Mouse (Mus musculus) forebrain, embryonic 15.5 days (tissue): ENCODE results near the gene Bdkrb2. TPM values are rescaled to one million over a fixed set of nuclear protein-coding genes. Genes with fewer than 3 reads are reported as not detected.

Experiments
- ATAC-seq: fragments of 200-750 bp; cut with Nextera tagmentation; replicated peaks from 2 replicates; pipeline ENCODE4 v1.8.0; 2017; ENCODE audit warnings: mild to moderate bottlenecking, moderate TSS enrichment, moderate library complexity
- H3K27ac ChIP-seq: fragments of 300-500 bp; sonication (generic); replicated peaks from 2 replicates; pipeline ENCODE4 v1.5.1; 2015; ENCODE audit warnings: mild to moderate bottlenecking, inconsistent platforms
- H3K27me3 ChIP-seq: fragments of 300-500 bp; sonication (generic); 2 replicates; pipeline ENCODE4 v1.6.1; 2015; ENCODE audit warnings: inconsistent platforms
- H3K36me3 ChIP-seq: fragments of 300-500 bp; sonication (generic); 2 replicates; pipeline ENCODE4 v1.6.1; 2015; ENCODE audit warnings: mild to moderate bottlenecking, inconsistent platforms
- H3K4me1 ChIP-seq: fragments of 300-500 bp; sonication (generic); 2 replicates; pipeline ENCODE4 v1.6.1; 2015; ENCODE audit warnings: inconsistent platforms
- H3K4me2 ChIP-seq: fragments of 300-500 bp; sonication (generic); replicated peaks from 2 replicates; pipeline ENCODE4 v1.6.1; 2015; ENCODE audit warnings: mild to moderate bottlenecking, inconsistent platforms
- H3K4me3 ChIP-seq: fragments of 300-500 bp; sonication (generic); 2 replicates; pipeline ENCODE4 v1.5.1; 2015; ENCODE audit warnings: mild to moderate bottlenecking, inconsistent platforms
- H3K9ac ChIP-seq: fragments of 300-500 bp; sonication (generic); replicated peaks from 2 replicates; pipeline ENCODE4 v1.6.1; 2015; ENCODE audit warnings: mild to moderate bottlenecking, inconsistent platforms
- H3K9me3 ChIP-seq: fragments of 300-500 bp; sonication (generic); 2 replicates; pipeline ENCODE4 v1.6.1; 2016; ENCODE audit warnings: inconsistent platforms
- WGBS: fragments of 180-500 bp; shearing (Covaris S2); methylation state at CpG from one replicate; pipeline ENCODE4 v1.1.7; 2015; ENCODE audit warnings: mixed read lengths; 5-methylcytosine and 5-hydroxymethylcytosine counted together
- polyA plus RNA-seq: library from polyadenylated mRNA; unstranded; fragments of >200 nt; fragmentation: Nextera tagmentation; extraction: Ambion mirVana; gene quantifications from 2 replicates; pipeline ENCODE4 v1.2.1, GENCODE M21; 2015

Gene Bdkrb2
- 0.38 and 0.64 TPM in 2 replicates for polyA plus RNA-seq

DNA sequence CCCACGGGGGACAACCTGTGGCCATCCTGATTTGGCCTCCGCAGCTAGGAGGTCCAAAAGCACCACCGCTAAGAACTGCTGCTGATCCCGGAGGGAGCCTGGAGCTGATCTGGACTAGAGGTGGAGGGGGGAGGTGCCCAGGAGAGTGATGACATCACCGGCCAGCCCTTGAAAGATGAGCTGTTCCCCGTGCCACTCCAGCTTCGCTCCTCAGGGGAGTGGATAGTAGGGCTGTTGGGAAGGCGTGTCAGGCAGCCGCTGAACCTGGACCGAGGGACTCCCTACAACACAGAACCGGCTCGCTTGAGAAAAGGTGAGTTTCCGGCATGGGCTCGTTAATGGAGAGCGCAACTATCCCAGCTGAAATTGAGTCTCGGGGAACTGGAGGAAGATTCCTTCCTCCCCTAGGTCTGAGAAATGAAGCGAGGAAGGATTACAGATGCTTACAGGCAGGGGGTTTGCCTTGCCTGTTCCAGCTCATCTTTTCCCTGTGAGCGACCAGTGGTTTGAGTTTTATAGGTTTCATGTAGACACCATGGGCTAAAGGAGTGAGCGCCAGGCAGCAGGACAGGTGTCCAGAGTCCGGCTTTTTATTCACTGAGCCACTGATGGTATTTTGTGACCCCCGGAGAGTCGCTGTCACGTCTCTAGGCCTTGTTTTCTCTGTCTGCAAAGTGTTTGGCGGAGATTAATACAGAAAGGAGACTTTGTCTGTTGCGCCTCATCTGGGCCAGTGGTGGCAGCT, at the start of gene Bdkrb2:
Bdkrb2 (plus strand) TSS at position 291 of the 745 bp plus-strand sequence.
- no peaks in the 10 kb centered on the region for H3K9me3 ChIP-seq
- peaks cover 16% of the 10 kb centered on the region for H3K4me1 ChIP-seq
- peak within 1 kb of the TSS; percentile 44 for H3K4me2 ChIP-seq
- WGBS: 2% methylated on average over 25 of the region's 25 CpGs
- peak within 1 kb of the TSS; percentile 3; the same call in 1 of the 2 replicates for H3K9ac ChIP-seq
- H3K36me3 ChIP-seq: no peaks in the 10 kb centered on the region
- peak within 1 kb of the TSS; percentile 25 for H3K4me3 ChIP-seq
- no peak within 1 kb of the TSS for H3K27ac ChIP-seq
- no peak for ATAC-seq
- H3K27me3 ChIP-seq: peaks cover 17% of the 10 kb centered on the region

DNA sequence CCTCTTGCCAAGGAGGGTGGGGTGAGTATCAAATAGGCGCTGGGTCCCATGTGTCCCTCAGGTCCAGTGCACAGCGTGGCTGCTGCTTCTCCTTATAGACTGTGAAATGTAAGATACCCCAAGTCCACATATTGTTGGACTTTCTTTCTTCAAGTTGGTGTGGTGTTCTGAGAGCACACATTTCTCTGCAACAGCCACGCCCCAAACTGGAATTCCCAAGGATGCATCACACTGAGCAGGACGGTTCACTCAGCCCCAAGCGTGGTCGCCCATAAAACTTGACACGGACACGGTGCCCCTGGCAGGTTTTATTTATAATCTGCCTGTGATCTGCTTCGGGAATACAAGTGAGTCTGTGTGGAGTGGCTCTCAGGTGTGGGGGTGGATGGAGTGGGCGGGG, 48.9 kb upstream of the Bdkrb2 start:
- Histone ChIP-seq H3K36me3 (no peaks in the 10 kb centered on the region), H3K4me1 (no peaks in the 10 kb centered on the region), H3K4me2 (no peak overlapping the region), H3K9ac (no peak overlapping the region), H3K27ac (no peak overlapping the region), H3K27me3 (no peaks in the 10 kb centered on the region), H3K4me3 (no peak overlapping the region), H3K9me3 (no peaks in the 10 kb centered on the region)
- no peak for ATAC-seq
- WGBS: 91% methylated on average over 10 of the region's 10 CpGs

DNA sequence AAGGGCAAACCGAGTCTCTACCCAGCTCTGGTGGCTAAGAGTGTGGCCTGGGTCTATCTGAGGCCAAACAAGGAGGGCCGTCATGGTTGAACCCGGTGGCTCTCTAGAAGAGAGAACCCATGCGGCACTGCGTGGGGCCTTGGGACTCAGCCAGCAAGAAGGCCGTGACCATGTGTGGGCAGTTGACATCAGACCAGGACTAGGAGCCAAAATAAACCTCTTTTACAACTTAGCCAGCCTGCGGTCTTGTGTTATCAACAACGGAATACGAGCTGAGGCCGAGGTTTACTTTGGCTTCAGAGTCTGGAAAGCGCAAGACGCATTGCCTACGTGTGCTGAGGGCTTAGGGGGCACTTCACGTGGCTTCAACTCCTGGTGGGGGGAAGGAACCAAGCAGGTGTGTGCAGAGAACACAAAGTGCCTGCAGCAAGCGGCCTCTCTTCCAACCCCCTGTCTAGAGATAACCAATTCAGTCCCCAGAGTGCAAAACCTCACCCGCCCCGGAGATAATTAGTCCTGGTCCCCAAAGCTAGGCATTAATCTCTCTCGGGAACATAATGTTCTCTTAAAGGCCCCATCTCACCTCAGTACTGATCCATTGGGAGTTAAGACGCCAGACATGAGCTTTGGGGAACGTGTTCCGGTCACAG, 45.9 kb upstream of the Bdkrb2 start:
- Histone ChIP-seq H3K9ac (no peak overlapping the region), H3K27ac (no peak overlapping the region)
- WGBS: 87% methylated on average over 21 of the region's 21 CpGs

DNA sequence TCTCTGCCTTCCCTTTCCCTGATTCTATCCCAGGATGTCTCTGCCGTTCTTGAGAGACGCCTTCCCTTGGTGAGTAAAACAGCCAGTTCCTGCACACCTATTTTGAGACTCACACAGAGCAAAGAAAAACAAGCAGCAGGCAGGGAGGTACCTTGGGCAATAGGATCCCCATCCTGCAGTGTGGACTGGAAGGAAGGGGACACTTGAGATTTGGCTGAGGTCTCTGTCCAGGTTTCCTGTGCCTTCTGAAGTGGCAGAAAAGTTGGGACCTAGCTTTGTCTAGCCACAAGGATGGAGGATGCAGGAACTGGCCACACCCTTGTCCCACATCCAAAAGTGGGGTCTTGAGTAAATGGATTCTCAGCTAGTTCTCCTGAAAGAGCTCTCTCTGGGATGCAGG, 43.2 kb upstream of the Bdkrb2 start:
- WGBS: 86% methylated on average over 2 of the region's 2 CpGs
- Histone ChIP-seq H3K9ac (no peak overlapping the region), H3K27me3 (no peaks in the 10 kb centered on the region), H3K9me3 (no peaks in the 10 kb centered on the region), H3K36me3 (no peaks in the 10 kb centered on the region), H3K4me2 (no peak overlapping the region), H3K4me3 (no peak overlapping the region), H3K4me1 (0 out of 2 replicates have a peak, but pooled peaks cover 2% of the 10 kb centered on the region), H3K27ac (no peak overlapping the region)
- no peak for ATAC-seq

More for the DNA sequence above, 45.9 kb upstream of the Bdkrb2 start:
- Histone ChIP-seq H3K9me3 (no peaks in the 10 kb centered on the region), H3K36me3 (no peaks in the 10 kb centered on the region), H3K4me3 (no peak overlapping the region), H3K27me3 (no peaks in the 10 kb centered on the region), H3K4me1 (0 out of 2 replicates have a peak, but pooled peaks cover 2% of the 10 kb centered on the region), H3K4me2 (no peak overlapping the region)
- no peak for ATAC-seq

DNA sequence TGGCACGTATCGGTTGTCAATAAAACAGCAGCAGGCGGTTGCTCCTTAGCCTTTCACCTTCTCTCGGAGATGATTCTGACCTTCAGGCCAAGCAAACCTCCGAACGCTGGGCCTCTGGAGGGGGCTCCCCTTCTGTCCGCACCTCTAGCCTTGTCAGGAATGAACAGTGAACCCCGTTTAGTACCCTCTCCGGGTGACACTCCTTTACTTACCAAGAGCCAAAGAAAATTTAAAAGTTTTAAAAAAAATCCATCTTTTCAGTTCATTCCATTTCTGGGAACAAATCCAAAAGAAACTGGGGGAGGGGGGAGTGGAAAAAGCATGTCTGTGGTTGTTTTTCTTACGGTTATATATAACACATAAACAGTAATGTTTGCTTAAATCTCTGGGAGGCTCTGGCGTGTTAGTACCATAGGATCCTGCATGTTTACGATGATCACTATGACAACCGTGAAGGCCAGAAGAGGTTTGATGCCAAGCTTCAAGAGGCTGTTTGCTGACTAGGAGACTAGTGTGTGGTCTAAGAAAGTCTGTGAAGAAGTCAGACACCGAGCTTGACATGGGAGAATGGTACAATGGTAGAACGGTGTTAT, 41.8 kb upstream of the Bdkrb2 start:
- H3K4me2 ChIP-seq: no peak overlapping the region
- ATAC-seq: no peak
- no peak overlapping the region; the same call in 1 of the 2 replicates for H3K27ac ChIP-seq
- H3K4me3 ChIP-seq: no peak overlapping the region
- no peak overlapping the region for H3K9ac ChIP-seq
- no peaks in the 10 kb centered on the region for H3K36me3 ChIP-seq
- WGBS: 73% methylated on average over 15 of the region's 15 CpGs
- H3K9me3 ChIP-seq: no peaks in the 10 kb centered on the region
- H3K4me1 ChIP-seq: 0 out of 2 replicates have a peak, but pooled peaks cover 2% of the 10 kb centered on the region
- H3K27me3 ChIP-seq: no peaks in the 10 kb centered on the region

DNA sequence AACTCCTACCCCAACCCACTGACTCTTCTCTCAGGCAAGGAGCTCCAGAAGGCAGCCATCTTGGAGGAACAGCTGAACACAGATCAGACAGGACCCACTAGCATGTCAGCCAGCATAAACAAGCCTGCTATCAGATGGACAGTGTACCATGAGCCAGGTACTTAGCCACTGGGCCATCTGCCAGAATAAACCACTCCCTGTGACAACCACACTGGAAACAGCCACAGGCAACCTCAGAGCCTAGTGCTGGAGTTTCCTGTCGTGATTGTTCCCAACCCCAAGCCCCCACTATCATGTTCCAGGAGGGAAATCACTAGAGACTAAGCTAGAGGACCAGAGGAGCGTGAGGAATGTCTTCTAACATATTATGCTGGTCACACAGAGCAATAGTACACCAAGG, 39.3 kb upstream of the Bdkrb2 start:
- WGBS: 69% methylated on average over 2 of the region's 2 CpGs
- ATAC-seq: no peak
- H3K4me3 ChIP-seq: no peak overlapping the region
- H3K4me2 ChIP-seq: no peak overlapping the region
- H3K27me3 ChIP-seq: no peaks in the 10 kb centered on the region
- 0 out of 2 replicates have a peak, but pooled peaks cover 2% of the 10 kb centered on the region for H3K4me1 ChIP-seq
- no peaks in the 10 kb centered on the region for H3K36me3 ChIP-seq
- no peak overlapping the region for H3K9ac ChIP-seq
- H3K9me3 ChIP-seq: no peaks in the 10 kb centered on the region
- no peak overlapping the region for H3K27ac ChIP-seq

DNA sequence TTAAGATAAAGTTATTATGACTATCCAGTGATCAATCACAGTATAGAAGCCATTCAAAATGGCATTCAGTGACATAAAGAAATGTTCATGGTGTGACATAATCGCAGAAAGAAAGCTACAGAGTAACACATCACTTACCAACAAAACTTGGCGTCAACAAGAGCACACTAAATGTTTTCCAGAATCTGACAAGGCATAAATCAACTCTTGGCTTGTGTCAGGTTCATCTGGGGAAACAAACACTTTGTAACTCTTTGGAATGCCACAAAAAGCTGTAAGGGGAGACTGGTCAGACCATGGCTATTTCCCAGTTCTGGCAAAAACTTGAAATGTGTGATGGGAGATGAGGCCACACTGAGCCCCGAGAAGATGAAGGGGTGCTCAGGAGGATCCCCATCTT, 36.8 kb upstream of the Bdkrb2 start:
- no peak overlapping the region for H3K9ac ChIP-seq
- H3K27me3 ChIP-seq: no peaks in the 10 kb centered on the region
- no peaks in the 10 kb centered on the region for H3K36me3 ChIP-seq
- no peak for ATAC-seq
- H3K4me2 ChIP-seq: no peak overlapping the region
- 85% methylated on average over 3 of the region's 3 CpGs for WGBS
- no peak overlapping the region for H3K27ac ChIP-seq
- no peaks in the 10 kb centered on the region for H3K9me3 ChIP-seq
- no peaks in the 10 kb centered on the region for H3K4me1 ChIP-seq
- no peak overlapping the region for H3K4me3 ChIP-seq

DNA sequence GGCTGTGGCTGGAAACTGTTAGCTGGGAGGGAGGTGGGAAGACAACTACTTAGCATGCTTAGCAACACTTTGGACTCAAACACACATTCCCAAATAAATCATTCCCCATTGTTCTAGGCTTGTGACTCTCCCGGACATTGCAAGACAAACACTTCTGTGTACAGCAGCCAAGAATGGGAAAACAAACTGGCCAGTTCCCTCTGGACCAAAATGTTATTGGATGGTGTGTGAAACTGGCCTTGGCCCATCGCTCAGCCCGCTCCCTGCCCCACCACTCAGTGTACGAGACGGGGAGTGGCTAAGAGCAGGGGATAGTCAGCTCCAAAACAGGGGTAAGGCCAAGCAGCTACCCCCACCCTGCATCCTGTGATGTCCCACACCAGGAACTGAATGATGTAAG, 36.2 kb upstream of the Bdkrb2 start:
- Histone ChIP-seq H3K27ac (no peak overlapping the region), H3K4me3 (no peak overlapping the region), H3K4me2 (no peak overlapping the region), H3K9me3 (no peaks in the 10 kb centered on the region), H3K36me3 (no peaks in the 10 kb centered on the region), H3K27me3 (no peaks in the 10 kb centered on the region), H3K9ac (no peak overlapping the region), H3K4me1 (no peaks in the 10 kb centered on the region)
- 64% methylated on average over 5 of the region's 5 CpGs for WGBS
- ATAC-seq: no peak

DNA sequence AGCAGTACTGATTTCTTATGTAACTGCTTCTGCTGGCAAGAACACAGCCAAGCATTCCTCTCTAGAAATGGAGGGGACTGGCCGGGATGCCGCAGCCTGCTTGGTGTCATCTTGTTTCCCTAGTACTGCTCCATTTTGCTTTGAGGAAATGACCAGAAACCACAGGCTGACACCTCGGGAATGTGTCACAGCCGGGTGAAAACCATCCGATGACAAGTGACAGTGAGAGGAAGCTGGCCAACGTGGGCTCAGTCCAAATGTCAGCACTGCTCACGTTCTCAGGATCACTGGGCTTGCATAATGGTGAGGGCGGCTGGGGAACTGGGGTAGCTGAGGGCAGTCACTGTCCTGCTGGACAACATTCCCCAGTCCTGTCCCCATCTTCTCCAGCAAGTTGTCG, 33.5 kb upstream of the Bdkrb2 start:
- Histone ChIP-seq H3K4me1 (no peaks in the 10 kb centered on the region), H3K4me3 (no peak overlapping the region), H3K9me3 (no peaks in the 10 kb centered on the region)

DNA sequence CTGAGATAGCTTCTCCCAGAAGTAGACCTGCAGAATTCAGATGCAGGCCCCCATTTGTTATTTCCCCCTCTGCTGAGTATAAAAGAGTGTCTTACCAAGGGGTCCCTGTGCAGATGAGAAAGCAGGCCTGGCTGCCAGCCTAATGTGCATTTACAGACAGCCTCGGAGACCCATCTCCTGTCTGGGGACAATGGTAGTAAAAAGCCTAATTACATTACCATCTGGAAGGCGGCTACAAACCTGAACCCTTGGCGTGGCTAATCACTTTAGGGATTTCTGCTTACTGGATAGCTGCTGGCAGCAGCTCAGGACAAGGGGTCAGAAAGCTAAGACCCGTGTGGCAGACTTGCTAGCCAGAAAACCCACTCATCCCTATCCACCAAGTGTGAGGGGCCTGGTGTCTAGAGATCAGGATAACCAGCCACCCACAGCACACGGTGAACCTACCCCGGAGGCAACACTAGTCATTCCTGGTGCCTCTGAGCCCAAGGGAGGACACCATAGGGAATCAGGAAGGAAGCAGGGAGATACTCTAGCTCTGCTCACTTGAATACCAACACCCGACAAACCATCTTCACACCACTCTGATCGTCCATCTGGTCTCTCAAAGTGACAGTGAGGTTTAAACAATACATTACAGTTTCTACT, 31.2 kb upstream of the Bdkrb2 start:
- no peak overlapping the region for H3K4me2 ChIP-seq
- H3K27ac ChIP-seq: no peak overlapping the region
- no peaks in the 10 kb centered on the region for H3K9me3 ChIP-seq
- no peaks in the 10 kb centered on the region for H3K4me1 ChIP-seq
- no peak overlapping the region for H3K4me3 ChIP-seq
- H3K36me3 ChIP-seq: no peaks in the 10 kb centered on the region
- no peaks in the 10 kb centered on the region for H3K27me3 ChIP-seq
- WGBS: 49% methylated on average over 8 of the region's 8 CpGs
- H3K9ac ChIP-seq: no peak overlapping the region
- ATAC-seq: no peak

More for the DNA sequence above, 33.5 kb upstream of the Bdkrb2 start:
- Histone ChIP-seq H3K27me3 (no peaks in the 10 kb centered on the region), H3K9ac (no peak overlapping the region), H3K27ac (no peak overlapping the region), H3K4me2 (no peak overlapping the region), H3K36me3 (no peaks in the 10 kb centered on the region)
- 68% methylated on average over 9 of the region's 9 CpGs for WGBS
- ATAC-seq: no peak

DNA sequence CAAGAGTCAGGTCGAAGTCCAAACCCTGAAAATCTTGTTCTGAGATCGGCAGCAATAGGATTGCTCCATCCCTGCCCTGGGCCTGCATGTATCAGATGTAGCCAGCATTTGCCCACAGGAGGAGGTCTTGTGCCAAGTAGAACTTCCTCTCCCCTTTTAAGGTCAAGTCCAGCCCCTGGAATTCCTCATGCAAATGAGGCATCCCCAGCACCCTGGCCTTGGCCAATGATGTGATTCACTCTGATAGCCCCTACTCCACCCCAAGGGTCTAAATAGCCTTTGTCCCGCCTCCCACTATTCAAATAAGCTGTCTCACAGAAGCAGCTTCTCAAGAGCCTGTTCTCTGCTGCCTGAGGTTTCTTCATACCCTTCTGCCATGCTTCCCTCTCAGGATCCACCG, 28.2 kb upstream of the Bdkrb2 start:
- H3K9me3 ChIP-seq: no peaks in the 10 kb centered on the region
- H3K4me3 ChIP-seq: no peak overlapping the region
- no peak overlapping the region for H3K4me2 ChIP-seq
- no peaks in the 10 kb centered on the region for H3K4me1 ChIP-seq
- no peak for ATAC-seq
- no peaks in the 10 kb centered on the region for H3K27me3 ChIP-seq
- no peak overlapping the region for H3K27ac ChIP-seq
- no peaks in the 10 kb centered on the region for H3K36me3 ChIP-seq
- 94% methylated on average over 4 of the region's 4 CpGs for WGBS
- no peak overlapping the region for H3K9ac ChIP-seq
